Mouse (Mus musculus) left cerebral cortex, postnatal 4 days (tissue): ENCODE data around the gene Atp10b. TPM values are rescaled to one million over a fixed set of nuclear protein-coding genes. Genes with fewer than 3 reads are reported as not detected.
"Not testable (repeated sequence)": the region's sequence is repeated elsewhere in the genome, so short reads cannot be mapped to it uniquely, and the experiment has no call there.

Source experiments
- DNase-seq: peaks from one replicate; pipeline ENCODE4 v3.0.0-alpha.2; 2022
- intact Hi-C: fragments of 180-260 bp; cut with DNase I; formaldehyde crosslinking; loops from one replicate; pipeline ENCODE4 v1.15.1; 2025
- total RNA-seq, 2 experiments: library from RNA; stranded (reverse); gene quantifications; 2 replicates each; pipeline ENCODE4 v1.2.3; 2021

Gene Atp10b
- total RNA-seq = 1 to 10 TPM; 2.2 to 2.3 TPM

DNA sequence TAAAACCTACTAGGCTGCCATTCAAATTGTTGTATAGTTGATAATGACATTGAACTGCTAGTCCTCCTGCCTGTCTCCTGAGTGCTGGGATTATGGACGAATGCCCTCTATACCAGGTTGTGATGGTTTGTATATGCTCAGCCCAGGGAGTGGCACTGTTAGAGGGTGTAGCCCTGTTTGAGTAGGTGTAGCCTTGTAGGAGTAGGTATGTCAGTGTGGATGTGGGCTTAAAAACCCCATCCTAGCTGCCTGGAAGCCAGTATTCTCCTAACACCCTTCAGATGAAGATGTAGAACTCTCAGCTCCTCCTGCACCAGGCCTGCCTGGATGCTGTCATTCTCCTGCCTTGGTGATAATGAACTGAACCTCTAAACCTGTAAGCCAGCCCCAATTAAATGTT lies at the start of gene Atp10b:
Gene Atp10b (plus strand): TSS at position 301 of the 400 bp plus-strand sequence.
- intact Hi-C loops = no loop called here
- no peak for DNase-seq

GRCm38 (mm10) chr11:43101357-43101756 lies 48.3 kb upstream of the Atp10b start:
- no peak for DNase-seq
- intact Hi-C loops = no loop called here

DNA sequence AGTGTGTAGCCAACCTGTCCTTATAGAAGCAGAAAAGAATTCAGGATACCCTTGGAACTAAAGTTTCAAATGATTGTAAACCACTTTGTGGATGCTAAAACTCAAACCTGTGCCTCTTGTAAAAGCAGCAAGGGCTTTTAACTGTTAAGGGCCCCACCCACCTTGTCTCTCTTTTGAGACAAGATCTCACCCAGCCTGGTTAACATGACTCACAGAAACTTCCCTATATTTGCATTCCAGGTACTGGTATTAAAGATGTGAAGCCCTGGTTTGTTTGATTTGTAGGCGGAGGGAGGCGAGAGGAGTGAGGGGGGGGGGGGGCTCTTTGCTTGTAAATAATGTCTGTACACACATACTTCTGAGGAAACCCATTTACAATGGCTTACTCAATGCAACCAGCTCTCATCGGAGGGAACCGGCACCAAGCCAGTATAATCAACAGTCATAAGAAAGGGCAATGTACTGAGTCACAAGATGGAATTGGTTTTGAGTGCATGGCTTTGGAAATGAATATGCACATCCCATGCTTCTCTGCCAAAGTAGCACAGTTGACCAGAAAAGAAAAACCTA lies 23.7 kb upstream of the Atp10b start:
- DNase-seq = no peak
- intact Hi-C loops = no loop called here

DNA sequence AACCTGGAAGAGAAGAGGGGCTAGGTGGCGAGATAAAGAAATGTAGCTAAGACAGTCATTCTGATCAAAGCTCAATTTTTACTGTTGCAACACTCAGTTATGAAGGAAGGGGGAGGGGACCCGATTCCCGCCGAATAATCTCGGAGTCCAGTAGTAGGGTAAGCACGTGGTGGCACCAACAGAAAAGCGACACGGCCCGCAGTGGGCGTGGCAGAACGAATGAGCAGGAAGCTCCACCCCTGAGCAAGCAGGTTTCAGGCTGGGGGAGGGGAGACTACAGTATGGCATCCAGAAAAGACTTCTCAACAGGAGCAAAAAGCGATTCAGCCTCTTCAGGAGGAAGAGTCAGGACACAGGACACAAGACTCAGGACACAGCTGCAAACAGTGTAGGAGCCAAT lies 23.1 kb upstream of the Atp10b start:
- intact Hi-C loops = not testable (repeated sequence)

GRCm38 (mm10) chr11:43141296-43141695 lies 8.4 kb upstream of the Atp10b start:
- no peak for DNase-seq

More for the DNA sequence above, 23.1 kb upstream of the Atp10b start:
- DNase-seq = not testable (repeated sequence)

DNA sequence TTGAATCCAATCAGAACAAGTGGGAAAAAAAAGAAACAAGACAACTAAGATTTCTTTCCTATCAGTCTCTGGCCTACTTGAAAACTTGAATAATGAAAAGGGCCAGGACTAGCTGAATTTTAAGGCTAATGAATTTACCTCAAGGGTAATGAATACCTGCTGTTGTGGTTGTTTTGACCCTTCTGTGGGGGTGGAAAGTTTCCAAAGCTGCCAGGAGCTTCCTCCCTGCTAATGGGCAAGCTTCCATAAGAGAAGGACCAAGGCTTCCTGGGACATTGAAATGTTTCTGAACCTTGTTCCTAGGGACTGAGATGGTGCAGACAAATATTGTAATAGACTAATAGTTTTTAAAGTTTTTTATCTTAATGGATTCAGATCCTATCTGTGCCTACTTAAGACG lies 6.9 kb upstream of the Atp10b start:
- no peak for DNase-seq
- intact Hi-C loops = no loop called here

More at GRCm38 (mm10) chr11:43141296-43141695, 8.4 kb upstream of the Atp10b start:
- intact Hi-C loops = no loop called here

- DNase-seq = no peak
Observed at GRCm38 (mm10) chr11:43144178-43144577, 5.5 kb upstream of the Atp10b start.

GRCm38 (mm10) chr11:43144882-43145281 lies 4.8 kb upstream of the Atp10b start:
- intact Hi-C loops = not testable (repeated sequence)

More at GRCm38 (mm10) chr11:43144178-43144577, 5.5 kb upstream of the Atp10b start:
- intact Hi-C loops = no loop called here

GRCm38 (mm10) chr11:43147380-43147779 lies 2.3 kb upstream of the Atp10b start:
- intact Hi-C loops = no loop called here
- DNase-seq = peak; percentile 20

More at GRCm38 (mm10) chr11:43144882-43145281, 4.8 kb upstream of the Atp10b start:
- DNase-seq = not testable (repeated sequence)

- intact Hi-C loops = no loop called here
- DNase-seq = no peak
Observed at GRCm38 (mm10) chr11:43148341-43148740, 1.3 kb upstream of the Atp10b start.

DNA sequence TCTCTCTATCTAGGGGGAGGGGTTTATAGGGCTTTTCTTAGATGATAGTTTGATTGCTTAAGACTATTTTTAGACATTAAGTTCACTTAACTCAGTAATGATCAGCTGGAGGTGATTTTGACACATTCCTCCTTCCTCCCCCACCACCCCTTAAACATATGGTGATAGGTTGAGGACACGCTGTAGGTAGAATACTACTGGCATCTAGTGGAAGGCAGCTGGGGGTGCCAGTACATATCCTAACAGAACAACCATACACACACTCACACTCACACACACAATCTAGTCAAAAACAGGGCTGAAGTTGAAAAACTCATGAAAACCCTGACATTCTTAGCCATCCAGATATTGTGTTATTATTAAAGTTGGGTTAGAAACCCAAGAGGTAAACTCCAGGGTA lies 5.3 kb downstream of the Atp10b start:
- DNase-seq = no peak
- intact Hi-C loops = no loop called here

GRCm38 (mm10) chr11:43155417-43155816 lies 5.7 kb downstream of the Atp10b start:
- intact Hi-C loops = no loop called here
- no peak for DNase-seq

DNA sequence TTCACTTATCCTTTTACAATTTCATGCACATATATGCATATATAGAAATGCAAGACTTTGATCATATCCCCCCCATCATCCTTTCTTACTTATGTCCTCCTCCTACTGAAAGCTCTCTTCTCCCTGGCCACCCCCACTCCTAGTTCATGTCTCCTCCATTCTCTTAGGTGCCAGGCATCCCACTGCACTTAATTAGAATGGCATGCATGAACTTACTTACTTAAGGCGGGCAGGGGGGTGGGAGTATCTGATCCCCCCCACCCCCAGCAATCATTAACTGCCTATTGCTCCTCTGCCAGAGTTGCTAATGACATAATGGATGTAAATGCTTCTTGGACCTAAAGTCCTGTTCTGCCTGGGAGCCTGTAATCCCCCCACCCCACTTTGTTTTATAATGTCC lies 9.1 kb downstream of the Atp10b start:
- DNase-seq = no peak
- intact Hi-C loops = no loop called here

DNA sequence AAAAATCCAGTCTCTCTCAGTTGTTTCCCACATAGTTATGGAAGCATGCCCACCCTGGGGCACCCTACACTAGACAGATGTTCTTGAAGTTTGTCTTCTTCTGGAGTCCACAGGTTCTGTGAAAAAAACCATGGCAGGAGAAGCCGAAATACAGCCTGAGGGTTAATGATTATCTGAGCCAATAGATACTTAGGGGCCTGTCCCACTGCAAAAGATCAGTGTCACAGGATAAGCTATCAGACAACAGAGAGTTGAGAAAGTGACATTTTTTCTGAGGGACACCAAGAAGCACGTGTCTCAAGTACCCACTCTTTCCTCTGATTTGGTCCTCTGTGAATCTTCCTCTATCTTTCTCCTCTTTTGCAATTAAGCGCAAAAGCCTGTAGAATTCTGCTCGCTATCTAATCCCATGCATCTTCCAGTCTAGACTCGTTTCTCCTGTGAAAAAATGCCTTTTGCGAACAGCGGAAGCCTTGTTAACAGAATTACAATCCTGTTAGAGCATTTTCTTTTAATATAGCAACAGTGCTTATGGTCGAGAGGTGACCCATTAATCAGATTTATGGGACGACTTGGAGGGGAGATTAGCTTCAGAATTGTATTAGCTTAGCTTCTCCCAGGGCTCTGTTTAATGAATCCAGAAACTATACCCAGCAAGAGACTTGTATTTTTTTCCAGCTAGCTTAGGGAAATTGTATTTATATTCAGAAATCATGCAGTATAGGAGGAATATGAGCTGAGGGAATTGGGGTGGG lies 10.7 kb downstream of the Atp10b start:
- intact Hi-C loops = no loop called here

DNA sequence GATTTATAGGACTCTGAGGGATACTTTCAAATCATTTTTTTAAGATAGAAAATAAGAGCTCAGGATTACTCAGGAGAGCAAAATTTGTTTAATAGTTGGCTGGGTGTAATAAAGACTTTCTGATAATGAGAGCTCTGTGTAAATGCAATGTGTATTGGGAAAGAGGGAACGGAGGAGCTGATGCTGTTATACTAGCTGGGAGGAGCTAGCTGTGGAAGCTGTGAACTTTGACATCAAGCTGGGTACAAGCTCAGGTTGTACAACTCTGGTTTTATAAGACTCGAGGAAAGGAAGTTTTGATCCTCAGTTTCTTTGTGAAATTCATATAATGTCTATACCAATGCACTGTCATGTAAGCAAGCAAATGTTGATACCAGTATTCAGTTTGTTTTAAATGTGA lies 20.9 kb downstream of the Atp10b start:
- intact Hi-C loops = no loop called here
- no peak for DNase-seq

More for the DNA sequence above, 10.7 kb downstream of the Atp10b start:
- DNase-seq = no peak

DNA sequence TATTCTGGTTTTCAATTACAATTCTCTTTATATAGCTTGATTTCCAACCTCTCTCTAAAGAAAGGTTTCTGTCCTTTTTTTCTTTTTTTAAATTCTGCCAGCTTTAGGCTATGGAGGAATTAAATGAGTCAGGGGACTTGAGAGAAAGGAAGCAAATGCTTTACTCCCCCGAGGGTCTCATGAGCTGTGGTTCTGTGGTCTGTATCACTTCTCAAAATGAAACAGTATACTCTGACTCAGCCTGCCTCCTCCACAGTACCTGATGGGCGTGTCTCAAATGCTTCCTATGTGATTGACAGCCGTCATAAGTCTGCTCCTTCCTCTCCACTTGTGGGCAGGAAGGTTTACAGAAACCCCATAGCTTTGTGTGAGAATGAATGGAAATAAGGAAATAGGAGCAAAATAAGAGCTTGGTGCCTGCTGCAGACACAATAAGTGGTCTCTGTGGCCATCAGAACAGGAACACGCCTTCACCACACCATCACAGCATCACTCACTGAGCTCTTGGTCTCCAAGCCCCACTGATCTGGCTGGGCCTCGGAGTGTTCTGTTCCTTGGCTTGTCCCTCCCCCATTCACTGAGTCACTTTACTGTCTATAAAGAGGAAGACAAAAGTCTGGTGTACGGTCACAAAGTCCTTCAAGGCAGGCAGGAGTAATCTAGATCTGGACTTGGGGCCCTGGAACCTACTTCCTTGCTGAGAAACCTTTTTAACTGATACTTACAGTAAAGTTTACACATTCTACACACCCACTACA lies 24.9 kb downstream of the Atp10b start:
- DNase-seq = no peak
- intact Hi-C loops = no loop called here

DNA sequence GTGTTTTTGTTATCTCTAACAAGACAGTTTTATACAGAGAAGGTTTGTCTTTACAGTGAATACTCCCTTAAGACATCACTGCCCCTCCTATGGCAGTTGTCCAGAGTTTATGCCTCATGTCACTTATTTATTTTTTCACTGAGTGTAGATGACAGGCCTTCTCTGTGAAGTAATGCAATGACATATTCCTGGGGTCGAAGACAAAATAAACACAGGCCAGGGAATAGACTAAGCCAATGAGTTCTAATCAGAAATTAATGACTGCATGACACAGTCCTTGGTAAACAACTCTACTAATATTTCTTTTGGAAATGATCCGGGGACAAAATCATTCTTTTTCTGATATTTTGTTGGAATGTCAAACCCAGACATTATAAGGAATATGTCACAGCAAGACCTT lies 32.7 kb downstream of the Atp10b start:
- DNase-seq = no peak
- intact Hi-C loops = no loop called here

- DNase-seq = no peak
- intact Hi-C loops = no loop called here
Observed at GRCm38 (mm10) chr11:43182816-43183215, 33.1 kb downstream of the Atp10b start.

DNA sequence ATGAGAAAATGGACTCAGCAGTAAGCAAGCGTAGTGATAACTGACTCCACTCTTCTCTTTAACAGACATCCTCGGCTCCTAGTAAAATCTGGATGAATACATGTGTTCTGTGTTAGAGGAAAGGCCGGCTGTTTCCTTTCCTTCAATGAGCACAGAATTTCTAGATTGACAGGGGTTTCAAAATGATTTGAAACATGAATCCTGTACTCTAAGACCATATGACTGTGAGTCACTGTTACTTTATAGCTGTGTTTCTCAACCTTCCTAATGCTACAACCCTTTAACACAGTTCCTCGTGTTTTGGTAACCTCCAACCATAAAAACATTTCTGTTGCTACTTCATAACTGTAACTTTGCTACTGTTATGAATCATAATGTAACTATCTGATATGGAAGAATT lies 33.8 kb downstream of the Atp10b start:
- DNase-seq = no peak

GRCm38 (mm10) chr11:43186291-43186690 lies 36.6 kb downstream of the Atp10b start:
- intact Hi-C loops = no loop called here
- DNase-seq = no peak

More for the DNA sequence above, 33.8 kb downstream of the Atp10b start:
- intact Hi-C loops = no loop called here

DNA sequence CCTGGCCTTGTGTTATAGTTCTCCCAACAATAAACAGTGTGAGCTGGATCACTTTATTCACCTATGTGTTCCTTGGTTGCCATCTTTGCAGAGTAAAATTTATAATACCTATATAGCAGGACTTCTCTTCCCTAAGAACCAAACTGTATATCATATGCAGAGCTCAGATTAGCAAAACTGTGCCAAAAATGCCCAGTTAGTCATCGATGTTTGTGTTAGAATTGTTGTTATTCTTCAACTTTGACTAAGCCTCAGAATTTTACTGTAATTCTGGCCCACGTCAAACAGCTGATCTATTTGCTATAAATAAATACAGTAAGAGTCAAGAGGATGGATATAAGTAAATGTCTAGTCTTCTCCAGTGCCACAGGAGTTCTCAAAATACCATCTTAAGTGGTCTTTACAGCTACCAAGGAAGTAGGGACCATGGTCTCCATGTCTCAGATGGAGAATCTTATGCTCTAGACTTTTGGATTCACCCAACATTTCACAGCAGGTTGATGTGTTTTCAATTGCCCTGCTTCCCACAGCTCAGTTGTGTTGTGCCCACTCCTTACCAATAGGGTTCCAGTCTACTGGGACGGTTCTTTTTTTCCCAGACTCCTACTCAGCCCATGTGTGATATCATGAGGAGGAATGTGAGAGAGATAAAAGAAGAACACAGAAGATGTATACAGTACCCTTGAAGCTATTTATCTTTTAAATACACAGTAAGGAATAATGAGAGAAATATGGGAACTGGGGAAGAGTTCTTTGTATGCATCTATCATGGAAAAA lies 40.3 kb downstream of the Atp10b start:
- no peak for DNase-seq
- intact Hi-C loops = no loop called here
